Mouse (Mus musculus) lung, postnatal 0 days (tissue): ENCODE results near the gene 4632433K11Rik. TPM values are rescaled to one million over a fixed set of nuclear protein-coding genes. Genes with fewer than 3 reads are reported as not detected.

Experiments used
- ATAC-seq: fragments of 200-750 bp; cut with Nextera tagmentation; 2 replicates; pipeline ENCODE4 v1.8.0; 2017; ENCODE audit warnings: moderate library complexity
- DNase-seq: peaks from one replicate; pipeline ENCODE4 v3.0.0-alpha.2; 2016; ENCODE audit warnings: low spot score
- H3K27ac ChIP-seq: fragments of 300-500 bp; sonication (generic); 2 replicates; pipeline ENCODE4 v1.5.1; 2014; ENCODE audit warnings: antibody characterized with exemption, mild to moderate bottlenecking, low read length, mixed read lengths
- H3K27me3 ChIP-seq: fragments of 300-500 bp; sonication (generic); replicated peaks from 2 replicates; pipeline ENCODE4 v1.6.1; 2014; ENCODE audit warnings: low read length, mixed read lengths; ENCODE audit not compliant: insufficient read depth
- H3K36me3 ChIP-seq: fragments of 300-500 bp; sonication (generic); 2 replicates; pipeline ENCODE4 v1.6.1; 2014; ENCODE audit warnings: low read length, mixed read lengths; ENCODE audit not compliant: insufficient read depth
- H3K4me1 ChIP-seq: fragments of 300-500 bp; sonication (generic); 2 replicates; pipeline ENCODE4 v1.6.1; 2014; ENCODE audit warnings: antibody characterized with exemption, low read depth, low read length, mixed read lengths; ENCODE audit not compliant: insufficient read depth
- H3K4me2 ChIP-seq: fragments of 300-500 bp; sonication (generic); replicated peaks from 2 replicates; pipeline ENCODE4 v1.6.1; 2014; ENCODE audit warnings: low read depth, mild to moderate bottlenecking, low read length, moderate library complexity, mixed read lengths
- H3K4me3 ChIP-seq: fragments of 300-500 bp; sonication (generic); 2 replicates; pipeline ENCODE4 v1.5.1; 2014; ENCODE audit warnings: low read depth, low read length
- H3K9ac ChIP-seq: fragments of 300-500 bp; sonication (generic); replicated peaks from 2 replicates; pipeline ENCODE4 v1.6.1; 2014; ENCODE audit warnings: low read depth, mild to moderate bottlenecking
- H3K9me3 ChIP-seq: fragments of 300-500 bp; sonication (generic); 2 replicates; pipeline ENCODE4 v1.6.1; 2016; ENCODE audit warnings: low read length, mixed read lengths
- CTCF ChIP-seq: IDR thresholded peaks from 2 replicates; pipeline ENCODE4 v1.5.1; 2016; ENCODE audit warnings: antibody characterized with exemption, mild to moderate bottlenecking
- EP300 ChIP-seq: IDR thresholded peaks from 2 replicates; pipeline ENCODE4 v1.6.1; 2016; ENCODE audit warnings: antibody characterized with exemption, mild to moderate bottlenecking, control low read depth
- WGBS: fragments of 180-500 bp; shearing (Covaris S2); extraction: QIAGEN DNeasy Blood & Tissue Kit; methylation state at CpG from one replicate; pipeline ENCODE4 v1.1.7; 2014; 5-methylcytosine and 5-hydroxymethylcytosine counted together
- polyA plus RNA-seq: library from polyadenylated mRNA; unstranded; fragments of >200 nt; fragmentation: Nextera tagmentation; extraction: Ambion mirVana; gene quantifications from 2 replicates; pipeline ENCODE4 v1.2.1, GENCODE M21; 2015

4632433K11Rik gene
- polyA plus RNA-seq, 1 experiment from 2014 or later: not detected

- H3K4me3 ChIP-seq: peak within 1 kb of the TSS; percentile 80
- peak within 1 kb of the TSS; percentile 77 for H3K27ac ChIP-seq
- peak within 1 kb of the TSS; percentile 94 for H3K4me2 ChIP-seq
- H3K36me3 ChIP-seq: no peaks in the 10 kb centered on the region
- 3% methylated on average over 63 of the region's 65 CpGs for WGBS
- ATAC-seq (peak; percentile 88), DNase-seq (peak; percentile 81)
- peaks cover 35% of the 10 kb centered on the region for H3K27me3 ChIP-seq
- TF ChIP-seq CTCF (no peak), EP300 (no peak)
- H3K9ac ChIP-seq: peak within 1 kb of the TSS; percentile 67
- peaks cover 20% of the 10 kb centered on the region for H3K4me1 ChIP-seq
- H3K9me3 ChIP-seq: no peaks in the 10 kb centered on the region
Measured at GRCm38 (mm10) chr7:5051193-5052192, 17.6 kb downstream of the 4632433K11Rik start, which contains the start of gene Zfp580. Gene Zfp580 (plus strand): TSS chr7:5051538.

GRCm38 (mm10) chr7:5052438-5052837 lies 18.5 kb downstream of the 4632433K11Rik start:
- WGBS: 1% methylated on average over 10 of the region's 12 CpGs

GRCm38 (mm10) chr7:5052931-5053343 lies 19.0 kb downstream of the 4632433K11Rik start:
- Histone ChIP-seq H3K27me3 (peaks cover 50% of the 10 kb centered on the region), H3K4me1 (peaks cover 20% of the 10 kb centered on the region), H3K27ac (no peak overlapping the region), H3K4me3 (peak overlapping the region; percentile 25), H3K9ac (0 out of 2 replicates have a peak overlapping the region, but pooled peaks have one; percentile 12), H3K4me2 (peak overlapping the region; percentile 94), H3K36me3 (no peaks in the 10 kb centered on the region), H3K9me3 (no peaks in the 10 kb centered on the region)
- no peak for TF ChIP-seq CTCF
- TF ChIP-seq EP300: no peak
- 4% methylated on average over 45 of the region's 45 CpGs for whole genome bisulfite sequencing
- DNase-seq: no peak
- ATAC-seq: no peak

More at GRCm38 (mm10) chr7:5052438-5052837, 18.5 kb downstream of the 4632433K11Rik start:
- Histone ChIP-seq H3K4me2 (peak overlapping the region; percentile 94), H3K9me3 (no peaks in the 10 kb centered on the region), H3K36me3 (no peaks in the 10 kb centered on the region), H3K4me3 (peak overlapping the region; percentile 80), H3K4me1 (peaks cover 20% of the 10 kb centered on the region), H3K27me3 (peaks cover 45% of the 10 kb centered on the region), H3K27ac (no peak overlapping the region), H3K9ac (0 out of 2 replicates have a peak overlapping the region, but pooled peaks have one; percentile 67)
- TF ChIP-seq CTCF: no peak
- TF ChIP-seq EP300: no peak
- DNase-seq: no peak
- no peak for ATAC-seq

GRCm38 (mm10) chr7:5053456-5054179 lies 19.7 kb downstream of the 4632433K11Rik start:
- H3K36me3 ChIP-seq: no peaks in the 10 kb centered on the region
- no peak overlapping the region for H3K9ac ChIP-seq
- TF ChIP-seq EP300: no peak
- no peak for TF ChIP-seq CTCF
- H3K4me3 ChIP-seq: peak overlapping the region; percentile 19; the same call in 1 of the 2 replicates
- H3K9me3 ChIP-seq: no peaks in the 10 kb centered on the region
- DNase-seq: no peak
- peaks cover 54% of the 10 kb centered on the region for H3K27me3 ChIP-seq
- peak overlapping the region; percentile 38 for H3K4me2 ChIP-seq
- ATAC-seq: no peak
- H3K27ac ChIP-seq: no peak overlapping the region
- peaks cover 20% of the 10 kb centered on the region for H3K4me1 ChIP-seq
- WGBS: 12% methylated on average over 32 of the region's 32 CpGs

GRCm38 (mm10) chr7:5056651-5057263 lies 22.8 kb downstream of the 4632433K11Rik start:
- no peak for ATAC-seq

More at GRCm38 (mm10) chr7:5056651-5057263, 22.8 kb downstream of the 4632433K11Rik start:
- peak overlapping the region; percentile 49 for H3K4me2 ChIP-seq
- H3K27ac ChIP-seq: no peak overlapping the region
- no peaks in the 10 kb centered on the region for H3K36me3 ChIP-seq
- no peak overlapping the region; the same call in 1 of the 2 replicates for H3K9ac ChIP-seq
- peaks cover 54% of the 10 kb centered on the region for H3K27me3 ChIP-seq
- TF ChIP-seq CTCF: no peak
- no peak for TF ChIP-seq EP300
- no peak for DNase-seq
- H3K9me3 ChIP-seq: no peaks in the 10 kb centered on the region
- peak overlapping the region; percentile 19; the same call in 1 of the 2 replicates for H3K4me3 ChIP-seq
- 3% methylated on average over 50 of the region's 55 CpGs for WGBS
- peaks cover 19% of the 10 kb centered on the region for H3K4me1 ChIP-seq
